Mouse (Mus musculus) lung, postnatal 0 days (tissue): Measurements from ENCODE around the gene Pdxk.

Source experiments
- CTCF ChIP-seq: IDR thresholded peaks from 2 replicates; pipeline ENCODE4 v1.5.1; 2016; ENCODE audit warnings: antibody characterized with exemption, mild to moderate bottlenecking
- EP300 ChIP-seq: IDR thresholded peaks from 2 replicates; pipeline ENCODE4 v1.6.1; 2016; ENCODE audit warnings: antibody characterized with exemption, mild to moderate bottlenecking, control low read depth

GRCm38 (mm10) chr10:78399090-78399657, 65.6 kb downstream of the Pdxk start:
- TF ChIP-seq CTCF, result no peak
- no peak for TF ChIP-seq EP300
